Mouse (Mus musculus) spleen, postnatal 0 days (tissue): ENCODE data around the gene Atp23. TPM values are rescaled to one million over a fixed set of nuclear protein-coding genes. Genes with fewer than 3 reads are reported as not detected.

Source experiments
- polyA plus RNA-seq: library from polyadenylated mRNA; unstranded; fragments of >200 nt; fragmentation: Nextera tagmentation; extraction: Ambion mirVana; gene quantifications from 2 replicates; pipeline ENCODE4 v1.2.1, GENCODE M21; 2015

The Atp23 gene
- 9.9 and 10.0 TPM in 2 replicates for polyA plus RNA-seq

DNA sequence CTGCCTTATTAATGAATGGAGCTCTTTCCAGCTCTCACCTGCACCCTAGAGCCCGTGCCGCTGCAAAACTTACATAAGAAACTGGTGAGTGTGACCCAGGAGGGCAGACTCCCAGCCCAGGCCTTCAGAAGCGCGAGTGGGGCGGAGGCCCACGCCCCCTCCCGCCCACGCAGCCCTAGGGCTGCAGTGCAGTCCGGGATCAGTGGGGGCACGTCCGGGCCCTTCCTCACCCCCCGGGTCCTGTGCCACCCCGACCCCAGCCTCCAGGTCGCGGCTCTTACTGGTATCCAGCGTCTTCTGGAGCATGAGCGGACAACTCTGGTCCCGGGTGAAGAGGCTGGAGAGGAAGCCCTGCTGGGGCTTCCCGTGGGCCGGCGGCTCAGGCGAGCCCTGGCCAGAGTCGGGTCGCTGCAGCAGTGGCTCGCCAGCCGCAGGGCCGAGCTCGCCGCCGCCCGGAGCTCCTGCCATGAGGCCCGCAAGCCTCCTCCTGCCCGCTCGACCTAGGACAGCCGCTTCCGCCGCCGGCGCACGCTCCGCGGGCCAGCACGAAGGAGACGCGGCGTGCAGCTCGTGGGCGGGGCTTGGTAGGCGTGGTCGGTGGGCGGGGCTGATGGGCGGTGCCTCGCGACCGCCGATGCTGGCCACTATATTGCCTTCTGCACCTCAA lies at the start of gene Atp23:
Atp23 (minus strand) TSS at position 535 of the 667 bp plus-strand sequence.

Other genes with a start within 250 kb of the Atp23 start
- 29.4 and 36.8 TPM in 2 replicates for gene Ctdsp2, start 77.4 kb upstream of the Atp23 start, polyA plus RNA-seq
- gene Avil, start 99.4 kb upstream of the Atp23 start, polyA plus RNA-seq: 0.08 and 0.22 TPM in 2 replicates
- 53.2 and 54.6 TPM in 2 replicates for gene Tsfm, start 129.5 kb upstream of the Atp23 start, polyA plus RNA-seq
- gene Mettl1, start 140.1 kb upstream of the Atp23 start, polyA plus RNA-seq: 30.3 and 30.7 TPM in 2 replicates
- gene Eef1akmt3, start 140.2 kb upstream of the Atp23 start, polyA plus RNA-seq: 0.10 and 0.16 TPM in 2 replicates
- gene Cyp27b1, start 146.9 kb upstream of the Atp23 start, polyA plus RNA-seq: not detected in 2 replicates
- 0.08 and 0.11 TPM in 2 replicates for gene March9, start 158.8 kb upstream of the Atp23 start, polyA plus RNA-seq
- 558 and 561 TPM in 2 replicates for gene Cdk4, start 162.2 kb upstream of the Atp23 start, polyA plus RNA-seq
- 37.4 and 47.0 TPM in 2 replicates for gene Tspan31, start 168.9 kb upstream of the Atp23 start, polyA plus RNA-seq
- 2.5 and 3.6 TPM in 2 replicates for gene Agap2, start 173.9 kb upstream of the Atp23 start, polyA plus RNA-seq
- gene Os9, start 219.8 kb upstream of the Atp23 start, polyA plus RNA-seq: 47.0 and 54.4 TPM in 2 replicates